In genomic region chr17:74489901-74490220, GRCm38 (mm10) we compare ENCODE assay signal across 8 mouse cellular contexts. TPM values are rescaled to one million over a fixed set of nuclear protein-coding genes. Genes with fewer than 3 reads are reported as not detected.
A peak's percentile ranks its signal among the peaks of the same experiment; 100 is the strongest.
DNase-seq lines count a peak whose midpoint lies in the region; ATAC-seq and TF ChIP-seq lines count a peak whose summit lies in the region.

No protein-coding gene starts in this region.

- DNase-seq in gastrocnemius, adult 2 months, result no peak
- no peak for DNase-seq in gastrocnemius, adult 18-20 months (ENCODE audit: low spot score)
- no peak for DNase-seq in testis, postnatal 10 days (ENCODE audit: low spot score)
- no peak for DNase-seq in stomach, postnatal 0 days (ENCODE audit: low spot score)
- no peak for DNase-seq in ovary, postnatal 10 days (ENCODE audit: low spot score)
- no peak for DNase-seq in cerebellum, postnatal 10 days

- no peak for TF ChIP-seq CTCF in gastrocnemius, adult 2 months (IDR thresholded peaks at IDR 0.05)
- no peak for TF ChIP-seq CTCF in testis, adult 2 months (IDR thresholded peaks at IDR 0.05; ENCODE audit: control insufficient read depth, insufficient read depth, insufficient replicate concordance, low read depth, low read length)
- TF ChIP-seq CTCF in stomach, postnatal 0 days (IDR thresholded peaks at IDR 0.05; ENCODE audit: low read depth), result no peak

- H3K27me3 ChIP-seq in testis, adult 2 months (ENCODE audit: control insufficient read depth, insufficient read depth, low read length), result no peaks in the 10 kb centered on the region
- peaks cover 4% of the 10 kb centered on the region; the same call in 1 of the 2 replicates for H3K27me3 ChIP-seq in liver, embryonic 12.5 days (replicated peaks)
- H3K27me3 ChIP-seq in stomach, postnatal 0 days (ENCODE audit: control insufficient read depth, insufficient read depth, low read length), result no peaks in the 10 kb centered on the region

- no peak for ATAC-seq in liver, embryonic 12.5 days
- ATAC-seq in stomach, postnatal 0 days (ENCODE audit: low FRiP score, low TSS enrichment), result no peak

- H3K4me2 ChIP-seq in liver, embryonic 12.5 days, result peak overlapping the region; percentile 77
- peak overlapping the region; percentile 65 for H3K4me2 ChIP-seq in stomach, postnatal 0 days (replicated peaks; ENCODE audit: low read depth)

- no peak for TF ChIP-seq POLR2A in testis, adult 2 months (IDR thresholded peaks at IDR 0.05; ENCODE audit: control insufficient read depth, low read depth, low read length)

- TF ChIP-seq EP300 in stomach, postnatal 0 days (optimal IDR thresholded peaks at IDR 0.05), result no peak

- H3K4me3 ChIP-seq in gastrocnemius, adult 2 months, result peak overlapping the region; percentile 81
- peak overlapping the region; percentile 98 for H3K4me3 ChIP-seq in testis, adult 2 months (ENCODE audit: control insufficient read depth, low read depth, low read length)
- H3K4me3 ChIP-seq in liver, embryonic 12.5 days, result peak overlapping the region; percentile 100
- peak overlapping the region; percentile 92 for H3K4me3 ChIP-seq in stomach, postnatal 0 days (ENCODE audit: low read depth, low read length)

- intact Hi-C loops in gastrocnemius, adult 2 months (cut with DNase I), result loop anchor here (1.0 to 2.0 kb wide), 2 partner anchors 39 to 95 kb away; partner anchors contain the start of genes Birc6 and Slc30a6

- H3K27ac ChIP-seq in gastrocnemius, adult 2 months, result peak overlapping the region; percentile 98
- H3K27ac ChIP-seq in testis, adult 2 months (ENCODE audit: control insufficient read depth, insufficient read depth, low read depth, low read length), result peak overlapping the region; percentile 90
- H3K27ac ChIP-seq in liver, embryonic 12.5 days, result peak overlapping the region; percentile 98
- H3K27ac ChIP-seq in stomach, postnatal 0 days (replicated peaks), result peak overlapping the region; percentile 96

- H3K9ac ChIP-seq in liver, embryonic 12.5 days, result peak overlapping the region; percentile 98
- peak overlapping the region; percentile 95 for H3K9ac ChIP-seq in stomach, postnatal 0 days (ENCODE audit: low read length)

- H3K36me3 ChIP-seq in testis, adult 2 months (ENCODE audit: control insufficient read depth, insufficient read depth, low read length), result no peaks in the 10 kb centered on the region
- H3K36me3 ChIP-seq in liver, embryonic 12.5 days, result peaks cover 29% of the 10 kb centered on the region
- peaks cover 5% of the 10 kb centered on the region; the same call in 1 of the 2 replicates for H3K36me3 ChIP-seq in stomach, postnatal 0 days (ENCODE audit: control insufficient read depth, insufficient read depth, low read length)

- H3K4me1 ChIP-seq in testis, adult 2 months (ENCODE audit: control insufficient read depth, insufficient read depth, low read length), result no peaks in the 10 kb centered on the region; the same call in 1 of the 2 replicates
- H3K4me1 ChIP-seq in liver, embryonic 12.5 days, result peaks cover 19% of the 10 kb centered on the region
- H3K4me1 ChIP-seq in stomach, postnatal 0 days (replicated peaks; ENCODE audit: control insufficient read depth, insufficient read depth), result no peaks in the 10 kb centered on the region

- H3K9me3 ChIP-seq in liver, embryonic 12.5 days (replicated peaks), result no peaks in the 10 kb centered on the region
- H3K9me3 ChIP-seq in stomach, postnatal 0 days (ENCODE audit: control insufficient read depth, low read length), result no peaks in the 10 kb centered on the region

- 1% methylated on average over 12 of the region's 12 CpGs for WGBS in liver, embryonic 12.5 days (ENCODE audit: insufficient replicate concordance)
- WGBS in stomach, postnatal 0 days, result 1% methylated on average over 12 of the region's 12 CpGs

RNA-seq across cellular contexts. Expression of gene Yipf4, which starts 0.6 kb away (rescaled TPM):
- 10 to 100 TPM; 28.4 to 36.7 TPM for total RNA-seq in gastrocnemius, adult 2 months (2021)
- total RNA-seq in gastrocnemius, adult 18-20 months (2021), result 10 to 100 TPM; 26.3 to 28.4 TPM
- 12.2 and 16.1 TPM in 2 replicates for polyA plus RNA-seq in testis, adult 2 months (2012; rRNA removed)
- 63.2 and 64.7 TPM in 2 replicates for polyA plus RNA-seq in liver, embryonic 12.5 days (2016; fragmentation: Nextera tagmentation; extraction: Ambion mirVana)
- 80.2 and 88.8 TPM in 2 replicates for polyA plus RNA-seq in stomach, postnatal 0 days (2015; fragmentation: Nextera tagmentation; extraction: Ambion mirVana)

RNA-seq across cellular contexts. Expression of gene Nlrc4, which starts 30.9 kb away (rescaled TPM):
- under 1 TPM; 0.08 TPM for total RNA-seq in gastrocnemius, adult 2 months (2021)
- under 1 TPM in 1 of 2 experiments, not detected in 1; 0.09 TPM for total RNA-seq in gastrocnemius, adult 18-20 months (2021)
- polyA plus RNA-seq in testis, adult 2 months (2012; rRNA removed), result 0.66 and 0.77 TPM in 2 replicates
- polyA plus RNA-seq in liver, embryonic 12.5 days (2016; fragmentation: Nextera tagmentation; extraction: Ambion mirVana), result 0.26 and 0.33 TPM in 2 replicates
- 5.4 and 5.5 TPM in 2 replicates for polyA plus RNA-seq in stomach, postnatal 0 days (2015; fragmentation: Nextera tagmentation; extraction: Ambion mirVana)

RNA-seq across cellular contexts. Expression of gene Birc6, which starts 38.2 kb away (rescaled TPM):
- total RNA-seq in gastrocnemius, adult 2 months (2021), result 10 to 100 TPM; 61.3 to 62.4 TPM
- total RNA-seq in gastrocnemius, adult 18-20 months (2021), result 10 to 100 TPM; 48.4 to 56.6 TPM
- 26.0 and 26.3 TPM in 2 replicates for polyA plus RNA-seq in testis, adult 2 months (2012; rRNA removed)
- polyA plus RNA-seq in liver, embryonic 12.5 days (2016; fragmentation: Nextera tagmentation; extraction: Ambion mirVana), result 50.8 and 51.3 TPM in 2 replicates
- 51.8 and 56.4 TPM in 2 replicates for polyA plus RNA-seq in stomach, postnatal 0 days (2015; fragmentation: Nextera tagmentation; extraction: Ambion mirVana)
